Mouse (Mus musculus): ENCODE results near the gene Hebp1. TPM values are rescaled to one million over a fixed set of nuclear protein-coding genes. Genes with fewer than 3 reads are reported as not detected.

The Hebp1 gene
- polyA plus RNA-seq, 2 experiments: 5.9 to 23.2 TPM

DNA sequence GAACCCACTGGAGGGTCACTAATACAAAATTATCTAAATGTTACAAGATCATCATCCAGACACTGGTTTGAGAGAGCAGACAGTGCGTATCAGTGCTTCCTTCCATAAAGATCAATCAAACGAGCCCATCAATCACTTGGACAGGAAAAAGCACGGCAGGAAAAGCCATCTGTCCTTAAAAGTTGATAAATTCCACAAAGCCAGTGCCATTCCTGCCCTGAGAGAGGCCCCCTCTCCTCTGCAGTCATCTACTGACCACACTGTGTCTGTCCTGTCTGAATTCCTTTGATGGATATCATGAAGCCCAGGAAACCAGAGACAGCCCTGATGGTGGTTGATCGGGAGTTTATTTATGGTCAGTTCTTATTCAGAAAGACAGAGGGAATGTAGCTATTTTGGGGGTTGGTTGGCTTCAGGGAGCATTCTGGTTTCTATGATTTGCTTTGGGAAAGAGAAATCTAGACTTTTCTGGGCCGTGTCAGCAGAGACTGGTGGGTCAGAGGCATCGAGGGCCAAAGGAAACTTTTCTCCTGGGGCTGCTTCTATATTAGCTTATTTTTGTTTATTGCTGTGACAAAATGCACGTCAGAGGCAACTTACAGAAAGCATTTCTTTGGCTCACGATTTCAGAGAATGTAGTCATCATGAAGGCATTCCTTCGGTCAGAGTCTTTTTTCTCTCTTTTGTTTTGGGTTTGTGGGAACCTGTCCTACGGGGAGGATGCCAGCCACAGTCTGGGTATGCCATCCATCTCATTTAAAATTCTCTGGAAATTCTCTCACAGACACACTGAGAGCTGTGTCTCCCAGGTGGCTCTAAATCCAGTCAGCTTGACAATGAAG lies 10.5 kb downstream of the Hebp1 start:
- TF ChIP-seq POLR2A (IDR thresholded peaks at IDR 0.05; ENCODE audit: borderline replicate concordance, extremely low read depth, insufficient read depth, insufficient read length): no peak
- no peak for DNase-seq (ENCODE audit: low spot score)
- Histone ChIP-seq H3K36me3 (ENCODE audit: control insufficient read depth, insufficient read depth, low read length) (no peaks in the 10 kb centered on the region), H3K4me2 (replicated peaks; ENCODE audit: low read depth, low read length, severe bottlenecking) (no peak overlapping the region), H3K27me3 (ENCODE audit: control insufficient read depth, insufficient read depth, low read length) (no peaks in the 10 kb centered on the region), H3K9ac (ENCODE audit: low read depth, low read length, severe bottlenecking) (no peak overlapping the region), H3K4me3 (replicated peaks; ENCODE audit: low read length) (no peak overlapping the region), H3K27ac (replicated peaks; ENCODE audit: low read depth, low read length) (no peak overlapping the region), H3K9me3 (ENCODE audit: control insufficient read depth, low read length) (no peaks in the 10 kb centered on the region), H3K4me1 (ENCODE audit: control insufficient read depth, insufficient read depth, low read length) (no peaks in the 10 kb centered on the region)
- 49% methylated on average over 10 of the region's 10 CpGs for WGBS
- no peak for ATAC-seq (ENCODE audit: low FRiP score, low read depth)

DNA sequence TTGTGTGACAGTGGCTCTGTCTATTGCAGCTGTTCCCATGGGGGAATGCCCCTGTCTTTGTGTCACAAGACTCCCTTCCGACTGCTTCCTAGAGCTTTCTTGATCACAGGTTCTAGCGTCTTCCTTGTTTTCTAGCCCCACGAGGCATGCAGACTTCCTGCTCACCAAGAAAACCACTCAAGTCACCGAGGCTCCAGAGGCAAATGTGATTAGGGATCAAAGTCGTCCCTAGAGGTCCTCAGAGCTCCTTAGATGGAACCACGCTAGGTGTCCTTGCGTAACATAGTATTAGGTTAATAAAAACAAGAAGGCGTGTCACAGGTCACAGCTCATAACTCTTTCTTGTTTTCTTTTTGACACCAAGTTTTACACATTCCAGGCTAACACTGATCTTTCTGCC lies 13.9 kb downstream of the Hebp1 start:
- no peak overlapping the region for H3K4me3 ChIP-seq (replicated peaks; ENCODE audit: low read length)
- no peak overlapping the region for H3K27ac ChIP-seq (replicated peaks; ENCODE audit: low read depth, low read length)
- no peaks in the 10 kb centered on the region for H3K9me3 ChIP-seq (ENCODE audit: control insufficient read depth, low read length)
- DNase-seq (ENCODE audit: low spot score): no peak
- no peaks in the 10 kb centered on the region for H3K27me3 ChIP-seq (ENCODE audit: control insufficient read depth, insufficient read depth, low read length)
- H3K4me1 ChIP-seq (ENCODE audit: control insufficient read depth, insufficient read depth, low read length): no peaks in the 10 kb centered on the region
- no peak overlapping the region for H3K4me2 ChIP-seq (replicated peaks; ENCODE audit: low read depth, low read length, severe bottlenecking)
- H3K36me3 ChIP-seq (ENCODE audit: control insufficient read depth, insufficient read depth, low read length): no peaks in the 10 kb centered on the region
- no peak overlapping the region for H3K9ac ChIP-seq (ENCODE audit: low read depth, low read length, severe bottlenecking)
- ATAC-seq (ENCODE audit: low FRiP score, low read depth): no peak
- whole genome bisulfite sequencing: 30% methylated on average over 8 of the region's 8 CpGs
- no peak for TF ChIP-seq POLR2A (IDR thresholded peaks at IDR 0.05; ENCODE audit: borderline replicate concordance, extremely low read depth, insufficient read depth, insufficient read length)

DNA sequence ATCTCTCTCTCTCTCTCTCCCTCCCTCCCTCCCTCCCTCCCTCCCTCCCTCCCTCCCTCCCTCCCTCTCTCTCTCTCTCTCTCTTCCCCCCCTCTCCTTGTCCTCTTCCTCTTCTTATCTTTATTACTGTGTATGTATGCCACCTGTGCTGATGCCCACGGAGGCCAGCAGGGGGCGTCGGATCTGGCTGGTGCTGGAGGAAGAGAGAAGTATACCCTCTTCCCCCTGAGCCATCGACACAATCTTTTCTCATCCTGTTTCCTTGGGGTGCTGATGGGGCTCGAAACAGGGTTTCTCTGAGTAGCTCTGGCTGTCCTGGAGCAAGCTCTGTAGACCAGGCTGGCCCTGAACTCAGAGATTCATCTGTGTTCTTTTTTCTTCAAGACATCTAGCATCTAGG lies 14.9 kb downstream of the Hebp1 start:
- TF ChIP-seq POLR2A (IDR thresholded peaks at IDR 0.05; ENCODE audit: borderline replicate concordance, extremely low read depth, insufficient read depth, insufficient read length): no peak
- H3K36me3 ChIP-seq (ENCODE audit: control insufficient read depth, insufficient read depth, low read length): no peaks in the 10 kb centered on the region
- H3K4me1 ChIP-seq (ENCODE audit: control insufficient read depth, insufficient read depth, low read length): no peaks in the 10 kb centered on the region
- H3K9ac ChIP-seq (ENCODE audit: low read depth, low read length, severe bottlenecking): no peak overlapping the region
- no peak overlapping the region for H3K27ac ChIP-seq (replicated peaks; ENCODE audit: low read depth, low read length)
- H3K9me3 ChIP-seq (ENCODE audit: control insufficient read depth, low read length): no peaks in the 10 kb centered on the region
- no peak for DNase-seq (ENCODE audit: low spot score)
- no peak for ATAC-seq (ENCODE audit: low FRiP score, low read depth)
- H3K4me2 ChIP-seq (replicated peaks; ENCODE audit: low read depth, low read length, severe bottlenecking): no peak overlapping the region
- H3K4me3 ChIP-seq (replicated peaks; ENCODE audit: low read length): no peak overlapping the region
- H3K27me3 ChIP-seq (ENCODE audit: control insufficient read depth, insufficient read depth, low read length): no peaks in the 10 kb centered on the region
- WGBS: 61% methylated on average over 5 of the region's 5 CpGs

DNA sequence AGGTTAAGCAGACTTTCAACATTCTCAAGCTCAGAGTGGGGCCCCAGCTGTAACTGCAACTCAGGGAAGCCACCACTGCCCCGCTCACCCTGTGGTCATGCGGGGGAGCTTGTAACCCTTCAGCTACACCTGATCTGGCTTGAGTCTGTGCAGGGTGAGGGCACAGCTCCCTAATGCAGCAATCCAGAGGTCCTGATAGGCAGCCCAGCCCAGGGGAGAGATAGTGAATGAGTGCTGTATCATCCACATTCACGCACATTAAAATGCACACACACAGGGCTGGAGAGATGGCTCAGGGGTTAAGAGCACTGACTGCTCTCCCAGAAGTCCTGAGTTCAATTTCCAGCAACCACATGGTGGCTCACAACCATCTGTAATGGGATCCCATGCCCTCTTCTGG lies 19.2 kb downstream of the Hebp1 start:
- Histone ChIP-seq H3K4me1 (ENCODE audit: control insufficient read depth, insufficient read depth, low read length) (no peaks in the 10 kb centered on the region), H3K4me2 (replicated peaks; ENCODE audit: low read depth, low read length, severe bottlenecking) (no peak overlapping the region), H3K36me3 (ENCODE audit: control insufficient read depth, insufficient read depth, low read length) (no peaks in the 10 kb centered on the region), H3K27me3 (ENCODE audit: control insufficient read depth, insufficient read depth, low read length) (no peaks in the 10 kb centered on the region), H3K27ac (replicated peaks; ENCODE audit: low read depth, low read length) (no peak overlapping the region), H3K9me3 (ENCODE audit: control insufficient read depth, low read length) (no peaks in the 10 kb centered on the region), H3K4me3 (replicated peaks; ENCODE audit: low read length) (no peak overlapping the region), H3K9ac (ENCODE audit: low read depth, low read length, severe bottlenecking) (no peak overlapping the region)
- WGBS: 49% methylated on average over 3 of the region's 3 CpGs
- ATAC-seq (ENCODE audit: low FRiP score, low read depth) (no peak), DNase-seq (ENCODE audit: low spot score) (no peak)
- TF ChIP-seq POLR2A (IDR thresholded peaks at IDR 0.05; ENCODE audit: borderline replicate concordance, extremely low read depth, insufficient read depth, insufficient read length): no peak

DNA sequence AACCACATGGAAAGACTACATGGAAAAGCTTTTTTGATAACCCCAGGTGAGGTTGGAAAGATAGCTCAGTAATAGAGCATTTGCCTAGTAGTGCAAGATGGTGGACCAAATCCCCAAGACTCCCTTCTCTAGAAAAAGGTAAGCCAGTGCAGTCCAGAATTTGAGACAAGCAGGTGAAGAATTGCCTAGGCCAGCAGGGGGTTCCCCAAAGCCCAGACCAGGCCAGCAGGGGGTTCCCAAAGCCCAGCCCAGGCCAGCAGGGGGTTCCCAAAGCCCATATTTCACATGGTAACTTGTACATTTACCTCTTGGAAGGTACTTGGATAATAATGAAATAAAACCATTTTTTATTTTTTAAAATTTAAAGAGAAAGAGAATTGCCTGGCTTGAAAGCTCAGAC lies 20.6 kb downstream of the Hebp1 start:
- no peaks in the 10 kb centered on the region for H3K27me3 ChIP-seq (ENCODE audit: control insufficient read depth, insufficient read depth, low read length)
- ATAC-seq (ENCODE audit: low FRiP score, low read depth): no peak
- H3K9me3 ChIP-seq (ENCODE audit: control insufficient read depth, low read length): no peaks in the 10 kb centered on the region
- no peaks in the 10 kb centered on the region for H3K4me1 ChIP-seq (ENCODE audit: control insufficient read depth, insufficient read depth, low read length)
- H3K36me3 ChIP-seq (ENCODE audit: control insufficient read depth, insufficient read depth, low read length): no peaks in the 10 kb centered on the region
- no peak for TF ChIP-seq POLR2A (IDR thresholded peaks at IDR 0.05; ENCODE audit: borderline replicate concordance, extremely low read depth, insufficient read depth, insufficient read length)
- DNase-seq (ENCODE audit: low spot score): no peak
- no peak overlapping the region for H3K4me2 ChIP-seq (replicated peaks; ENCODE audit: low read depth, low read length, severe bottlenecking)
- no peak overlapping the region for H3K4me3 ChIP-seq (replicated peaks; ENCODE audit: low read length)
- no peak overlapping the region for H3K27ac ChIP-seq (replicated peaks; ENCODE audit: low read depth, low read length)
- no peak overlapping the region for H3K9ac ChIP-seq (ENCODE audit: low read depth, low read length, severe bottlenecking)

All from limb, embryonic 14.5 days (tissue).